Mouse (Mus musculus): ENCODE data around the gene Gm3415. TPM values are rescaled to one million over a fixed set of nuclear protein-coding genes. Genes with fewer than 3 reads are reported as not detected.
"Not testable (repeated sequence)": the region's sequence is repeated elsewhere in the genome, so short reads cannot be mapped to it uniquely, and the experiment has no call there.

Gene Gm3415
- total RNA-seq, 2 experiments from 2014 or later = not detected

GRCm38 (mm10) chr5:146598215-146599119 is 42.5 kb downstream of the Gm3415 start:
- no peak for ATAC-seq (ENCODE audit: poor library complexity, severe bottlenecking)

GRCm38 (mm10) chr5:146599216-146599615 is 43.3 kb downstream of the Gm3415 start:
- not testable (repeated sequence) for ATAC-seq (ENCODE audit: poor library complexity, severe bottlenecking)

- ATAC-seq (ENCODE audit: poor library complexity, severe bottlenecking) = no peak
Observed at GRCm38 (mm10) chr5:146599970-146600369, 44.0 kb downstream of the Gm3415 start.

GRCm38 (mm10) chr5:146606221-146606620 is 50.3 kb downstream of the Gm3415 start:
- no peak for ATAC-seq (ENCODE audit: poor library complexity, severe bottlenecking)

DNA sequence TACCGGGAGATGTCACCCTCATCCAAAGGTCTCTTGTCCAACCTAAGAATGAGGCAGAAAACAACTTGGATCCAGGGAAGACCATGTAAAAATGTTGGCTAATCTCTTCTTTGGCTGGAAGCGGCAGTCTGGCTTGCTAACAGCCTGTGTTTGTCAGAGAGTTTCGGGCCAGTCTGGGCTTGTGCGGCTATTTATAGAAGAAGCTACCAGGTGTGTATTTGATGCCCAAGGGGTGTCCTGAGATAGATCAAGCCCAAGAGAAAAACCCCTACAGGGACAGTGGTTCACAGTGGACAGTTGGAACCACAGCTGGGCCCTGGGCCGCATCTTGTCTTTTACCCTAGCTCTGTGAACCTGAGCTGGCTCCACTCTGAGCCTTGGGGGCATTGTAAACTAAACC is 51.0 kb downstream of the Gm3415 start:
- no peak for ATAC-seq (ENCODE audit: poor library complexity, severe bottlenecking)

DNA sequence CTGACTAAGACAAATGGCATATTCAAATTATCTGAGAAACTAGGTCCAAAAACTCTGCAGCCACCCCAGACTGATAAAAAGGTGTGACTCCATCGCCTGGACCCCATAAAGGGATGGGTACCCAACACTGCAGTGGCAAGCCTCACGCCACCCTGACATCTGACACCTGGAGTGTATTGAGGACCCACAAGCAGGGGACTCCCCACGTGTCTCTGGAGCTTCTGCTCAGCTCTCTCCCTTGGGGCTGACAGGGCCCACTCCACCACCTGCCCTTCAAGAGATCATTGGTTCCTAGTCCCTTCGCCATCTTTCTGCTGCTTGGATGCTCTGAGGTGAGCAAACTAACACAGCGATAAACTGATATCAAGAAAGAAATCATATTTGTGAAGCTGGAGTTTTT is 51.9 kb downstream of the Gm3415 start:
- ATAC-seq (ENCODE audit: poor library complexity, severe bottlenecking) = no peak

Other genes starting within 250 kb of the Gm3415 start
- gene Wasf3, start 171.2 kb upstream of the Gm3415 start, total RNA-seq (2015) = not detected in 2 replicates
- gene Wasf3, start 171.2 kb upstream of the Gm3415 start, total RNA-seq (2017) = not detected in 2 replicates
- not detected in 2 replicates for gene Gm6408, start 74.2 kb upstream of the Gm3415 start, total RNA-seq (2015)
- gene Gm6408, start 74.2 kb upstream of the Gm3415 start, total RNA-seq (2017) = not detected in 2 replicates
- gene Gm6370, start 64.8 kb upstream of the Gm3415 start, total RNA-seq (2015) = not detected in 2 replicates
- not detected in 2 replicates for gene Gm6370, start 64.8 kb upstream of the Gm3415 start, total RNA-seq (2017)
- gene 4930449I24Rik, start 53.7 kb upstream of the Gm3415 start, total RNA-seq (2015) = not detected in 2 replicates
- not detected in 2 replicates for gene 4930449I24Rik, start 53.7 kb upstream of the Gm3415 start, total RNA-seq (2017)
- gene Gm3402, start 42.0 kb upstream of the Gm3415 start, total RNA-seq (2015) = not detected in 2 replicates
- not detected in 2 replicates for gene Gm3402, start 42.0 kb upstream of the Gm3415 start, total RNA-seq (2017)
- not detected in 2 replicates for gene Gm3404, start 30.3 kb upstream of the Gm3415 start, total RNA-seq (2015)
- not detected in 2 replicates for gene Gm3404, start 30.3 kb upstream of the Gm3415 start, total RNA-seq (2017)
- gene Gm3409, start 18.5 kb upstream of the Gm3415 start, total RNA-seq (2015) = not detected in 2 replicates
- gene Gm3409, start 18.5 kb upstream of the Gm3415 start, total RNA-seq (2017) = not detected in 2 replicates
- gene Gpr12, start 29.1 kb downstream of the Gm3415 start, total RNA-seq (2015) = not detected in 2 replicates
- not detected in 2 replicates for gene Gpr12, start 29.1 kb downstream of the Gm3415 start, total RNA-seq (2017)
- gene Usp12, start 238.9 kb downstream of the Gm3415 start, total RNA-seq (2015) = 36.8 and 41.3 TPM in 2 replicates
- gene Usp12, start 238.9 kb downstream of the Gm3415 start, total RNA-seq (2017) = 50.9 and 55.8 TPM in 2 replicates